Mouse (Mus musculus): Measurements from ENCODE around the gene Ppp2r5c.

The Ppp2r5c gene

GRCm38 (mm10) chr12:110511856-110512433 is 65.0 kb downstream of the Ppp2r5c start:
- DNase-seq (ENCODE audit: low read depth), result no peak

GRCm38 (mm10) chr12:110512884-110513283 is 66.0 kb downstream of the Ppp2r5c start:
- DNase-seq (ENCODE audit: low read depth), result no peak

DNA sequence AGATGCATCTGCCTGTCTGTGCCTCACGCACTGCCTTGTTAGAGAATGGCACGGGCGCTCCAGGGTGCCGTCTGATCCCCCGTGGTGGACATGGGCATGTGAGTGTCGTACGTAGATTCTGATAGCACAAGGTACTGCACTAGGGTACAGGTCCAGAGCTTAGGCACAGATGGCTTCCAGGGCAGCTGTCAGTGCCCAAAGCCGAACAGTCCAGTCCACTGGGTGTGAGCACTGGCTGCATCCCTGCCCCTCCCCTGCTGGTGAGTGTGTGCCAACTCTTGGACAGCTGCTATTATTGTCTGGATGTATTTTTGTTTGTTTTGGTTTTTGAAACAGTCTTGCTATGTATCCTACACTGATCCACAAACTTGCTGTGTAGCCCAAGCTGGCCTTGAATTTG is 68.8 kb downstream of the Ppp2r5c start:
- DNase-seq (ENCODE audit: low read depth), result no peak

GRCm38 (mm10) chr12:110520236-110520987 is 73.5 kb downstream of the Ppp2r5c start:
- DNase-seq (ENCODE audit: low read depth), result no peak

DNA sequence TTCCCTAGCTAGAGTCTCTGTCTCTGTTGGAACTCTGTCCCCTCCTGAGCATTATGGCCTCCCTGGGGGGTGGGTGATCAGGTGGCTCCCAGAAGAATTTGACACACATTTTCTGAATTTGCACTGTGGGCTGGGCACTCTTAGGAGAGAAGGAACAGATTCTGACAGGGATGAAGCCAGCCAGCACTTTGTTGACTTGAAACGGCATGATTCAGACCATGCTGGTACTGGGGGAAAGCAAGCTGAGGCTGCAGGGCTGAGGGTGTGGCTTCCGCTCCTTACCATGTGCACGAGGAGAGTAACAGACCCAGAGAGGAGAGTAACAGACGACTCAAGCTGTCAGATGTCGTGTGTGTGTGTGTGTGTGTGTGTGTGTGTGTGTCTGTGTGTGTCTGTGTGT is 76.6 kb downstream of the Ppp2r5c start:
- DNase-seq (ENCODE audit: low read depth), result no peak

DNA sequence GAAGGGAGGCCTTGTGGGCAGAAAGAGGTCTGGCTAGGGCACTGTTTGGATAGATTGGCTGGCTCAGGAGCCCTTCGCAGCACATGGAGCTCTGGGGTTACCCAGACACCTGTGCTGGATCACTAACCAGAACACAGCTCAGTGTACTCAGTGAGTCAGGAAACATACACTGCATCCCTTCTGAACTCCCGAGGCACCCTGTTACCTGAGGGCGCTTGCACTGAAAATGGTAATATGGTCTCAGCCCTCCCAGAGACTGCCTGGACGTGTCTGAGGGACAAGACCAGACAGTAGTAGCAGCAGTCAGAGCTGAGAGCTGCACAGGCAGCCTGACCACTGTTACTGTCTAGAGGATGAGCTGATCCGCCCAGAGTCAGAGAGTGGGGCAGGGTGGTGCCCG is 85.8 kb downstream of the Ppp2r5c start:
- no peak for DNase-seq (ENCODE audit: low read depth)

- no peak for DNase-seq (ENCODE audit: low read depth)
These were observed 86.2 kb downstream of the Ppp2r5c start for GRCm38 (mm10) chr12:110533151-110533550.

DNA sequence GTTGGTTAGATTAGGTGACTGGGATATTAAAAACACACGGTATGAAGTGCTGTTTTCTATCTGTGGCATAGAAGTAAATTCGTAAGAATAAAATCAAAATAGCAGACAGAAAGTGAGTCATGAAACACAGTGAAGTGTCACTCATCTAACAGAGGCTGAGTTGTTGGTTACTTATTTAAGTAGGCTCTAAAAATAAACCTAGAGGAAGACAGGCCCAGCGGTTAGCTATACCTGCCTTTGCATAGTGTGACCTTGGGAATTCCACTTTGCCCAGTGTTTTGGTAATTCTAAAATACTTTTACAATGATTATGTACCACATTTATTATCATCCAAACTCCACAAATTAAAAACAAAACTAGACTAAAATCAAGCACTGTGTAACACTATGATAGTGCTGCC is 86.9 kb downstream of the Ppp2r5c start:
- no peak for DNase-seq (ENCODE audit: low read depth)

DNA sequence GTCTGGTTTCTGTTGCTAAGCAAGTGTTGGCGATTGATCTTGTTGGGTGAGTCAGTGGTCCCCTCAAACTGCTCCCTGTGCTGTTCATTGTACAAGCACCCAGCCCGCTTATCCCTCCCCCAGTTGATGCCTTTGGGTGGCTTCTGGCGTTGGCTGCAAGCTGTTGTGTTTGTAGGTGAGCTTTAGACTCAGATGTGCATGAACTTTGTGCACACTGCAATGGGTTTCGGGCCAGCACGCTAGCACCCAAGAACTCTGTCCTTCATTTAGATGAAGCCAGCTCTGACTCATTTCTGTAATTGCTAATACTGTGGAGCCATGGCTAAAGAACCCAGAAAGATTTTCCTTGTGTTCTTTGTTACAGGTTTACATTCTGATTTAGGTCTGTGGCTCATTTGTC is 88.4 kb downstream of the Ppp2r5c start:
- no peak for DNase-seq (ENCODE audit: low read depth)

DNA sequence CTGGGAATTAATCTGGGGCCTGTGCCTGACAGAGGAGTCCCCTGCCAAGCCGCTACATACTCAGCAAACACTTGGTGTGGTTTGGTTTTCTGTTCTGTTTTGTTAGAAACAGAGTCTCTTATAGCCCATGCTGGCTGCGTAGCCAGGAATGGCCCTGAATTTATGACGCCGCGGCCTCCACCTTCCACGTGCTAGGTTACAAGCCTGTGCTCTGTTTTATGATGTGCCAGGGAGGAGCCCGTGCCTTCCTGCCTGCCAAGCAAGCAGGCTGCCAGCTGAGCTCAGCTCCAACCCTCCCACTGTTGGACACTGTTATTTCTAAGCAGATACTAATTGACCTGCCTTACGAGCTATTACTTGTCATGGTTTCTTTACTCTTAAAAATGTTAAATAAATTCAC is 90.8 kb downstream of the Ppp2r5c start:
- DNase-seq (ENCODE audit: low read depth), result no peak

- DNase-seq (ENCODE audit: low read depth), result no peak
These were observed 92.4 kb downstream of the Ppp2r5c start for GRCm38 (mm10) chr12:110539346-110539745.

GRCm38 (mm10) chr12:110539798-110540197 is 92.9 kb downstream of the Ppp2r5c start:
- no peak for DNase-seq (ENCODE audit: low read depth)

- no peak for DNase-seq (ENCODE audit: low read depth)
These were observed 93.4 kb downstream of the Ppp2r5c start for GRCm38 (mm10) chr12:110540273-110540672.

DNA sequence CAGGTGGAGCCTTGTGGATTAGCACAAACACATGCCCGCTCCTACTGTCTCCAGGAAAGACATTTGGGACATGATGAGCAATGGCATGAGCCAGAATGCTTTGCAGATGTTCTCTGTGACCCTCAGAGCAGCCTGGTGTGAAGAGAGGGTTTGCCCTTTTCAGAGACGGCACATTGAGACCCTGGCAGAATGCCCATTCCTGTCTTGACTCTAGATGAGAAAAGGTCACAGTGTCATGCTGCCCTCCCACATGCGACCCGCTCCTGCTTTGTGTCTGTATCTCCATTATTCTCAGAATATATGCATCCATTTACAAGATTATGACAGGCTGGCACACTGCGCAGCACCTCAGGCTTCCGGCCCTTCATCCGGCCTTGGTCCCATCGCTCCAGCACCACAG is 94.1 kb downstream of the Ppp2r5c start:
- DNase-seq (ENCODE audit: low read depth), result no peak

DNA sequence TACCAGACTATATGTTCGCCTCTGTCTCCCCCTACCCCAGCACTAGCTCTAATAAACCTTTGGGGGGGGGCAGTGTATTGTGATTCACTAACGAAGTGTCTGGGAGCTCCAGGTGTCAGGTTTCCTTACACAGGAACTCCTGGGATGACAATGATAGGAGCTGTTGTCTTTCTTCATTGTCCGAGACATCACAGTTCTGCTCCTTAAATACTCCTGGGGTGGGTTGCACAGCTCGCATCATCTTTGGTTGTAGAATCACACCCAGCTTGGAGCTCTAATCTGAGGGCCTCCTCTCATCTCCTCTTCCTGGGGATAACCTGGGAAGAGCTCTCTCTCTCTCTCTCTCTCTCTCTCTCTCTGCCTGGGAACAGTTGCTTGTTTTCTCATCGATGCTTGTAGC is 94.6 kb downstream of the Ppp2r5c start:
- DNase-seq (ENCODE audit: low read depth), result no peak

DNA sequence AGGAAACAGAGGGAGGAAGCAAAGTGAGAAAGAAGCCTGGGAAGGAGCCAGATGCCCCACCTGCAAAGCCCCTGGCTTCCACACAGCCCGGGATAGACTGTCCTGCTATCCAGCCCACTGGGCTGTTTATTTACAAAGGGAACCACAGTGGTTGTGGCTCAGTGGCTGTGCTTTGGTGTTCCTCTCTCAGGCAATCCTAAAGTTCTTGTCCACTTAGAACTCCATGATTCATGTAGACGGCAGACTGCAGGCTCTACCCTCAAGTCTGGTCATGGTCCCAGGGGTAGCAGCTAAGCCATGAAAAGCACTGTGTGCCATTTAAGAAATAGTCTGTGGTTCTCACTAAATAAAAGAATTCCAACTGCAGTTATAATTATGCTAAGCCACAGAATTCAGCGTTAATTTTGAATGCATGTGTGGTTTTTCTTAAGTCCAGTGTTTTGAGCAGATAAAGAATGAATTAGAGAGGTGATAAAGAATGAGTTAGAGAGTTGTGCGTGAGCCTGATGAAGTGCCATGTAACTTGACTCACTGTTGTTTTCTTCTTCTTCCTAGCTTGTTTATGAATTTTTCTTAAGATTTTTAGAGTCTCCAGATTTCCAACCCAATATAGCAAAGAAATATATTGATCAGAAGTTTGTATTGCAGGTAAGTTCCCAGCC is 98.3 kb downstream of the Ppp2r5c start:
- no peak for DNase-seq (ENCODE audit: low read depth)

DNA sequence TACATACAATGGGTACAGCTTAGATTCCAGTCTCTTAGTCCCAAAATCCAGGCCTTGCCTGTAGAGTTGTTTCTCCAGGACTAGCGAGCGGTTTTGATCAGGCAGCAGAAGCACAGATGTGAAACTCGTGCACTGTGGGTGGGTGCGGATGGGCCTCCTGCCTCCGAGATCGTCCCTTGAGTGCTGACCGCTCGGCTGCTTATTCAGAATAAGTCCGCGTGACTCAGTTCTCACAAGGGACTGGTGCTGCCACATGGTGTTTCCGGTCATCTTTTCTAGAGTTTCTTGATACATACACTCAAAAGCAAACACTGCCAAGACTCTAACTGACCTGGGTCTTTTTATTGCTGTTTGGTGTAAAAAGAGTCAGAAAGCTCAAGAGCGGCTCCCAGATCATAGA is 100.7 kb downstream of the Ppp2r5c start:
- no peak for DNase-seq (ENCODE audit: low read depth)

- DNase-seq (ENCODE audit: low read depth), result no peak
These were observed 102.7 kb downstream of the Ppp2r5c start for GRCm38 (mm10) chr12:110549437-110550112.

GRCm38 (mm10) chr12:110550364-110550763 is 103.4 kb downstream of the Ppp2r5c start:
- DNase-seq (ENCODE audit: low read depth), result no peak

DNA sequence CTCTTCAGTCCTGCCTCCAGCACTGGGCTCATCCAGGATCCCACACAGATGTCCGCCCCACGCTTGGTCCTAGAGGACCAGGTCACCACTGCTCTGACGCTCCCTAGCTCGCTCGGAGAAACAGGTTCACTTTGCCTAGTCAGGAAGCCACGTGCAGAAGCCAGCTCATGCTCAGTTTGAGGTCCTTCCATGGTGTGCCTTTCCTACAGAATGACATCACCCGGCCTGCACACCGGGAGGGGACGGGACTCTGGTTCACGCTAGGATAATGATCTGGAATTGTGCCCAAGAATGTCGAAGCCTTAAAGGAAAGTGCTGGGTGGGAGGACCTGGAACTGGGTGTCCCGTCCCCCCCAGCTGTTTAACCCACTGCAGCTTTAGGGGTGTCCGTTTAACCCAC is 105.2 kb downstream of the Ppp2r5c start:
- DNase-seq (ENCODE audit: low read depth), result no peak

DNA sequence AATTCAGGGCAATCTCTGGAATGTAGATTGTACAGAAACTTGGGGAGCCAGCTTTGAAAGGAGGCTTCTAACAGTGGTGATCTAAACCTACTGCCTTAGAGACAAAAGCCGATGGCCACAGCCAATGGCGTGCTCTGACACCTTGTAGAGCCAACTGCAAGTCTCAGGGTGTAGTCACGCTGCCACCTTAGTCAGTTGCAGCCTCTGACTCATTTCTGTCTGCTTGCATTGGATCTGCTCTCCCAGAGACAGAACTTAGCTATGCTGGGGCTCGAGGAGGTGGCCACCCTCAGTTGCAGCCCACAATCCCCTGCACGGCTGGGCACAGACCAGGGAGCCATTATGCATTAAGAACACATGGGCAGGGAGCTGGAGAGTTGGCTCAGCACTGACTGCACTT is 106.4 kb downstream of the Ppp2r5c start:
- no peak for DNase-seq (ENCODE audit: low read depth)

DNA sequence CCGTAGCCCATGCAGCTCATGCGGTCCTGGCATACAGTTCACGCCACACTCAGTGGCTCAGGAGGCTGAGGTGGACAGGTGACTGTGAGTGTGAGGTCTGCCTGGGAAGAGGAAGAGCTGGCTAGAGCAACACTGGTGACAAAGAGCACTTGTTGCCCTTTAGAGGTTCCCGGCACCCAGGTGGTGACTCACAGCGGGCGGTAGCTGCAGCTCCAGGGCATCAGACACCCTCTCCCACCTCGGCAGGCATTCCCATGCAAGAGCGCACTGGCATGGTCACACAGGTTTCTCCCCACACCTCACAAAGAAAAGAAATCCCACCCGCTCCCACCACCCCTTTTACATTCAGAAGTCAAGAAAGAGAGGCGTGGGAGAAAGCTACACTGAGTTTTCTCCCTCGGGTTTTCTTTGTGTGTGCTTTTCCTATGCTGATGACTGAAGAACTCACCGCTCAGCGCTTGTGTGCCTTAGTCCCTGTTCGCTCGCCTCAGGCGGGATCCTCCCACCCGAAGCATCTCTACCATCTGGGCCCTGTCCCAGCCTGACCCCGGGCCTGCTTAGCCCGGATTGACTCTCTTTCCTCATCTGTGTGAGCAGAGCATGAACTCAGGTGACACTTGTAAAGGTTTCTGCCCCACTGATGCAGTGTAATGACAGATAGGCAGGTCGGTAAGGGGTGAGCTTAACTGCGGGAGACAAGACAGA is 108.8 kb downstream of the Ppp2r5c start:
- no peak for DNase-seq (ENCODE audit: low read depth)

All from c-Kit-positive CD71-negative TER-119-negative erythroid progenitor cells, embryonic 14.5 days (primary cell).